Mouse (Mus musculus) neural tube, embryonic 14.5 days (tissue): ENCODE measurements around the gene Rhbdf2. TPM values are rescaled to one million over a fixed set of nuclear protein-coding genes. Genes with fewer than 3 reads are reported as not detected.
A peak's percentile ranks its signal among the peaks of the same experiment; 100 is the strongest.

Experiments
- ATAC-seq: fragments of 200-750 bp; cut with Nextera tagmentation; 2 replicates; pipeline ENCODE4 v1.8.0; 2017; ENCODE audit warnings: low read depth, mild to moderate bottlenecking, moderate TSS enrichment, moderate library complexity
- H3K27ac ChIP-seq: fragments of 300-500 bp; sonication (generic); 2 replicates; pipeline ENCODE4 v1.5.1; 2014; ENCODE audit warnings: low read depth, mild to moderate bottlenecking, control low read depth, low read length, moderate library complexity, mixed read lengths
- H3K27me3 ChIP-seq: fragments of 300-500 bp; sonication (generic); 2 replicates; pipeline ENCODE4 v1.6.1; 2014; ENCODE audit warnings: low read length; ENCODE audit not compliant: control insufficient read depth, insufficient read depth
- H3K36me3 ChIP-seq: fragments of 300-500 bp; sonication (generic); 2 replicates; pipeline ENCODE4 v1.6.1; 2014; ENCODE audit warnings: low read length, mixed read lengths; ENCODE audit not compliant: control insufficient read depth, insufficient read depth
- H3K4me1 ChIP-seq: fragments of 300-500 bp; sonication (generic); 2 replicates; pipeline ENCODE4 v1.6.1; 2014; ENCODE audit warnings: low read length; ENCODE audit not compliant: control insufficient read depth, insufficient read depth
- H3K4me2 ChIP-seq: fragments of 300-500 bp; sonication (generic); 2 replicates; pipeline ENCODE4 v1.6.1; 2014; ENCODE audit warnings: mild to moderate bottlenecking, low read depth, low read length, control low read depth
- H3K4me3 ChIP-seq: fragments of 300-500 bp; sonication (generic); 2 replicates; pipeline ENCODE4 v1.5.1; 2014; ENCODE audit warnings: low read depth, low read length, control low read depth, mixed read lengths
- H3K9ac ChIP-seq: fragments of 300-500 bp; sonication (generic); replicated peaks from 2 replicates; pipeline ENCODE4 v1.6.1; 2014; ENCODE audit warnings: low read depth, mild to moderate bottlenecking, control low read depth, low read length, mixed read lengths
- H3K9me3 ChIP-seq: fragments of 300-500 bp; sonication (generic); 2 replicates; pipeline ENCODE4 v1.6.1; 2016; ENCODE audit warnings: low read length; ENCODE audit not compliant: control insufficient read depth
- WGBS: fragments of 180-500 bp; shearing (Covaris S2); extraction: QIAGEN DNeasy Blood & Tissue Kit; methylation state at CpG from one replicate; pipeline ENCODE4 v1.1.7; 2014; 5-methylcytosine and 5-hydroxymethylcytosine counted together
- polyA plus RNA-seq: library from polyadenylated mRNA; unstranded; fragments of >200 nt; fragmentation: Nextera tagmentation; extraction: Ambion mirVana; gene quantifications from 2 replicates; pipeline ENCODE4 v1.2.1, GENCODE M21; 2014

The Rhbdf2 gene
- polyA plus RNA-seq, 1 experiment from 2014 or later, result 0.52 TPM

DNA sequence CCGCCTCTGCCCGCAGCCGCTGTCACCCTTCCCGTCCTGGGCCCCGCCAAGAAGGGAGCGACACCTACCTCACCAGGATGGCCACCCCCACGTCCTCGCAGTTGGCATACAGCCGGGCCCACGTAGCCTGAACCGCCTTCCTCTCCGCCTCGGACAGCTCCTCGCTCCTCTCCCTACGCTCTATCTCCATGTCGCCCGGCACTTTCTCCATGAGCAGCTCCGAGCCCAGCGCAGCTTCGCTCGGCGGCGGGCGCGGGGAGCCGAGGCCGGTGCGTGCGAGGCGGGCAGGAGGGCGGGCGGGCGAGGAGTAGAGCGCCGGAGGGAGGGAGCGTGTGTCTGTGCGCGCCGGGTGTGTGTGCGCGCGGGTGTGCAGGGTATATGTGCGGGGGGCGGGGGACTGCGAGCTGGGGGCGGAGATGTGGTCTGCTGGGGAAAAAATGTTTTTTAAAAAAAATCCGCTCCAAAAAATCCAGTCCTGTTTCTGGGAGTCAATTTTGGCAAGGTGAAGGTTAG, 26.9 kb upstream of the Rhbdf2 start:
- Histone ChIP-seq H3K9me3 (no peaks in the 10 kb centered on the region), H3K4me1 (peaks cover 19% of the 10 kb centered on the region), H3K27ac (0 out of 2 replicates have a peak overlapping the region, but pooled peaks have one; percentile 28), H3K36me3 (no peaks in the 10 kb centered on the region), H3K9ac (peak overlapping the region; percentile 72), H3K4me3 (peak overlapping the region; percentile 57), H3K27me3 (peaks cover 12% of the 10 kb centered on the region), H3K4me2 (peak overlapping the region; percentile 96)
- WGBS, result under 1% methylated on average over 34 of the region's 47 CpGs
- ATAC-seq, result 0 out of 2 replicates have a peak, but pooled peaks have one; percentile 50

DNA sequence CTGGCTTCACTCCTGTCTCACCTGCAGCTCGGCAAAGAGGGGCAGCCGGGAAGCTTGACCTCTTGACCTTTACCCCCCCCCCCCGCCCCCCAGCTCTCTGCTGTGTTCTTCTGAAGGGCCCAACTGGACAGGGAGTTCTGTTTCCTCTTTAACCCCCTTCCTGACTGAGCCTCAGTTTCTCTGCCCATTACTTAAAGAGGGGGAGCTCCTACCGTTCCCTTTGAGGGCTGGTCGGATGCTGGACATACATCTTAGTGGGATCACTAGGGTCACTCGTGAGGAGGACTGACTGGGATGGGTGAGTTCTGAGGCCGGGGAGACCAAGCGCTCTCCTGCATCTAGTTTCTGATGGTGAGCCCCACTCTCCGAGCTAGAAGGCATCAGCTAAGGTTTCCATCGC, 26.4 kb upstream of the Rhbdf2 start, which contains the start of gene Prcd:
TSS of gene Prcd (plus strand) at position 301 of the 400 bp plus-strand sequence.
- Histone ChIP-seq H3K9ac (peak within 1 kb of the TSS; percentile 72), H3K36me3 (no peaks in the 10 kb centered on the region), H3K4me2 (peak within 1 kb of the TSS; percentile 96), H3K4me1 (peaks cover 19% of the 10 kb centered on the region), H3K4me3 (peak within 1 kb of the TSS; percentile 57), H3K27me3 (peaks cover 12% of the 10 kb centered on the region), H3K27ac (0 out of 2 replicates have a peak within 1 kb of the TSS, but pooled peaks have one; percentile 28), H3K9me3 (no peaks in the 10 kb centered on the region)
- 9% methylated on average over 10 of the region's 10 CpGs for WGBS
- ATAC-seq, result no peak

DNA sequence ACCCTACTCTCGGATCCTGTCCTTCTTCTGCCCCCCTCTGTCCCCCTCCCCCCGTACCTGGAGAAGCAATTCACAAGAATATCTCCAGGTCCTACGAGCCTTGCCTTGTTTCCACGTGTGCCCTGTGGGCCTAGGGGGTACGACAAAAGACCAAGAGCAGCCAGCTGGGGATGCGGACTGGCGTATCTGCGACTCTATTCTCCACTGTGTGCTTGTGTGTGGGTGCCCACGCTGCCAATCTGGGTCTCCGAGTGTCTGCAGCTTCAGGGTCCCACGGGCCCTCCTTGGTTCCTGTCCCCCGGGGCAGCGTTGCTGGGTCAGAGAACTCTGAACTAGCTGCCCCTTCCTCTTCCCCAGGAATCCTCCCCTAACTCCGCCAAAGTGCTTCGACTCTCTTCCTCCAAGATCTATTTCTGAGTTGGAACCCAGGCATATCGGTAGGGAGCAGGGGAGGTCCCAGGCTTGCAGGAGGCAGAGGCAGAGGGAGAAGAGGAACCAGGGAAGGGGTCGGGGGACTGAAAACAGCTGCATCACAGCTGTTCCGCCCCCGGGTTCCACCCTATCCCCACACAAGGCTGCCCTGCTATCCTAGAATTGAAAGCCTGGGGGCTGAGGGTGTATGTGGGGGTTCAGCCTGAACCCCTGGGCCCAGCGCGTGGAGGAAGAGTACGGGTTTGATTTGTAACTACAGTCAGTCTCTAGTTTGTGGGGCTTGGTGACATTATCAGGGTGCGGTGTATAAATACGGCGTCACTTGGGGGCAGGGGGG, 25.7 kb upstream of the Rhbdf2 start:
- Histone ChIP-seq H3K4me2 (peak overlapping the region; percentile 96), H3K4me1 (peaks cover 16% of the 10 kb centered on the region), H3K27ac (no peak overlapping the region), H3K4me3 (peak overlapping the region; percentile 57), H3K27me3 (peaks cover 12% of the 10 kb centered on the region), H3K9ac (peak overlapping the region; percentile 18), H3K36me3 (no peaks in the 10 kb centered on the region), H3K9me3 (no peaks in the 10 kb centered on the region)
- ATAC-seq, result no peak
- 55% methylated on average over 25 of the region's 25 CpGs for WGBS

DNA sequence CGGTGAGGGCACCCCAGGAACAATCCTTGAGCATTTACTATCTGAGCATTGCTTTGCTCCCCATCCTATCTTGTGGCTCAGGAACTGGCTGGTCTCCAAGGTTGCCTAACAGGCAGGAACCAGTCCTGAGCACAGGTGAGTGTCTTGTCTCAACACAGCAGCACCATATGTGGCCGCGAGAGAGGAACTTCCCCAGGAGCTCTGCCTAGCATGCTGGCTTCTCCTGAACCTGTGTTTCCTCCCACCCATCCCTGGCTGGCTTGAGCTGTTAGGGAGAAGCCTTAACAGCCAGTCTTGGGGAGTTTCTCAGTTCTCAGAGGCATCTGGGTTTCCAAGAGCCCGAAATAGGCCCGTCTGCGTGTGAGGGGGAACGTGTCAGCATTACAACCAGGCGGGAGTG, 24.5 kb upstream of the Rhbdf2 start:
- no peak overlapping the region for H3K9ac ChIP-seq
- ATAC-seq, result no peak
- H3K4me3 ChIP-seq, result no peak overlapping the region
- no peaks in the 10 kb centered on the region for H3K9me3 ChIP-seq
- H3K27ac ChIP-seq, result no peak overlapping the region
- no peaks in the 10 kb centered on the region for H3K36me3 ChIP-seq
- H3K4me2 ChIP-seq, result peak overlapping the region; percentile 11; the same call in 1 of the 2 replicates
- H3K4me1 ChIP-seq, result peaks cover 10% of the 10 kb centered on the region
- peaks cover 12% of the 10 kb centered on the region for H3K27me3 ChIP-seq
- WGBS, result 87% methylated on average over 8 of the region's 8 CpGs

DNA sequence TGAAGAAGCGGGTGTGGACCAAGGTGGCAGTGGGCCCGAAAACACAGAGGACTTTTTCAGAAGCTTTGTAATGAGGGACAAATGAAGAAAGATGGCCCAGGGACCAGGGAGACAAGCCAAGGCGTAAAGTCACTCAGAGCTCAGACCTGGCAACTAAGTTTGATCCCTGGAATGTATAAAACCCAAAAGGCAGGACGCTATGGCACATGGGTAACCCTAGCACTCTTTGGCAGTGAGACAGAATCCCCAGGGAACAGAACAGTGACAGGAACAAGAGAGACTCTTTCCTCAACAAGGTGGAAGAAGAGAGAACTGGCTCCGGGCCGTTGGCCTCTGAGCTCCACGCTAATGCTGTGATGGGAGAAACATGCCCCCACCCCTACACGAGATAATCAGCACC, 24.0 kb upstream of the Rhbdf2 start:
- Histone ChIP-seq H3K4me1 (peaks cover 10% of the 10 kb centered on the region), H3K4me2 (no peak overlapping the region), H3K9me3 (no peaks in the 10 kb centered on the region), H3K27ac (no peak overlapping the region), H3K4me3 (no peak overlapping the region), H3K9ac (no peak overlapping the region), H3K36me3 (no peaks in the 10 kb centered on the region), H3K27me3 (peaks cover 12% of the 10 kb centered on the region)
- no peak for ATAC-seq
- 81% methylated on average over 8 of the region's 8 CpGs for WGBS

- H3K4me2 ChIP-seq, result no peak overlapping the region
- H3K4me3 ChIP-seq, result no peak overlapping the region
- H3K27ac ChIP-seq, result no peak overlapping the region
- H3K9me3 ChIP-seq, result no peaks in the 10 kb centered on the region
- no peaks in the 10 kb centered on the region for H3K36me3 ChIP-seq
- ATAC-seq, result no peak
- peaks cover 10% of the 10 kb centered on the region for H3K4me1 ChIP-seq
- H3K9ac ChIP-seq, result no peak overlapping the region
- H3K27me3 ChIP-seq, result peaks cover 12% of the 10 kb centered on the region
- 90% methylated on average over 13 of the region's 13 CpGs for WGBS
Observed at GRCm38 (mm10) chr11:116649711-116650337, 23.0 kb upstream of the Rhbdf2 start.

DNA sequence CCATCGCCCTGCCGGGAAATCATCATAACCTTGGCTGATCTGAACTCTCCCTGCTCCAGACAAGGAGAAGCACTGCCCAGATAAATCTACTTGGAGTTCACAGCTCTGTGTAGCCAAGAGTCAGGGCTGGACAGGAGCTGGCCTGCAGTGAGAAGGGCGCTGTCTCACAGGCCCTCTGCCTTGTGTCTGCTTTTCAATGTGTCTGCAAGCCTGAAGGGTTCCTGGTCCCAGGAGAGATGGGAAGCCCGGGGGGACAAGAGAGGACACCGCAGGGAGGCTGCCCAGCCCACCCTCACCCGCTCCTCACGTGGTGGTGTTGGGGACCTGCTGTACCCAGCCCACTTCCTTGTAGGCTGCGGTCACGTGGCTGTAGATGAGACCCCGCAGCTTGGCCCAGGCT, 22.2 kb upstream of the Rhbdf2 start:
- peaks cover 13% of the 10 kb centered on the region for H3K4me1 ChIP-seq
- H3K36me3 ChIP-seq, result no peaks in the 10 kb centered on the region
- WGBS, result 82% methylated on average over 10 of the region's 10 CpGs
- no peak overlapping the region for H3K4me3 ChIP-seq
- no peak overlapping the region for H3K9ac ChIP-seq
- ATAC-seq, result no peak
- no peak overlapping the region for H3K4me2 ChIP-seq
- H3K27me3 ChIP-seq, result peaks cover 10% of the 10 kb centered on the region
- no peaks in the 10 kb centered on the region for H3K9me3 ChIP-seq
- H3K27ac ChIP-seq, result no peak overlapping the region

DNA sequence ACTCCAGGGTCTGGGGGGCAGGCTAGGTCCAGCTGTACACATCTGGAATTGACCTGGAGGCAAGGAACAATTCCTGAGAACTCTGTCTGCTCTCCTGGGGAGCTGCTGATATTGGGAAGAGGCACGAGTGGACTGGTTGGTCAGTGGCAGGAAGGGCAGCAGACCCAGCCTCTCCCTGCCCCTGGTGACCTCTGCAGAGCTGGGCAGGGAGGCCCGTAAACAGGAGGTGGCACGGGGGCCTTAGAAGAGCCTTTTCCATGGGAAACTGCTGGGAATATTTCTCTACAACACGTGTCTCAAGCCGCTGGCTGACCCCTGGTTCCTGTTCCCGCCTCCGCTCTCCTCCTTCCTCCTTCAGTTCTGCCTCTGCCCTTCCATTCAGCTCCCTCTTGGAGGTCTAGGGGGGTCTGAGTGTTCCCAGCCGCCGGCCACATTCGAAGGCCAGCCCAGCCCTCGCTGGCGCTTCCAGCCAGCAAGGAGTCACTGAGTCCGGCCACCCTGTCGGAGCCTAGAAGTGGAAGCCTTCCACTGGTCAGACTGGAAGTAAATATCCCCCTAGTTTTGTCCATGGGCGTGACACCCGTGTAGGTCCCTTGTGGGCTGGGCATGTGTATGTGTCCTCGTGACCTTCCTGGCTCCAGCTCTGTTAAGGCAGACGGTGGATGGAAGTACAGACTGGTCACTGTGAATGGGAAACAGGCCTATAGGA, 21.5 kb upstream of the Rhbdf2 start:
- Histone ChIP-seq H3K27ac (no peak overlapping the region), H3K4me2 (no peak overlapping the region), H3K27me3 (peaks cover 8% of the 10 kb centered on the region), H3K9ac (no peak overlapping the region), H3K9me3 (no peaks in the 10 kb centered on the region), H3K36me3 (no peaks in the 10 kb centered on the region), H3K4me1 (peaks cover 15% of the 10 kb centered on the region), H3K4me3 (no peak overlapping the region)
- WGBS, result 63% methylated on average over 18 of the region's 18 CpGs
- ATAC-seq, result no peak
